7 mouse cellular contexts compared by ENCODE assay signal in the genomic region with DNA sequence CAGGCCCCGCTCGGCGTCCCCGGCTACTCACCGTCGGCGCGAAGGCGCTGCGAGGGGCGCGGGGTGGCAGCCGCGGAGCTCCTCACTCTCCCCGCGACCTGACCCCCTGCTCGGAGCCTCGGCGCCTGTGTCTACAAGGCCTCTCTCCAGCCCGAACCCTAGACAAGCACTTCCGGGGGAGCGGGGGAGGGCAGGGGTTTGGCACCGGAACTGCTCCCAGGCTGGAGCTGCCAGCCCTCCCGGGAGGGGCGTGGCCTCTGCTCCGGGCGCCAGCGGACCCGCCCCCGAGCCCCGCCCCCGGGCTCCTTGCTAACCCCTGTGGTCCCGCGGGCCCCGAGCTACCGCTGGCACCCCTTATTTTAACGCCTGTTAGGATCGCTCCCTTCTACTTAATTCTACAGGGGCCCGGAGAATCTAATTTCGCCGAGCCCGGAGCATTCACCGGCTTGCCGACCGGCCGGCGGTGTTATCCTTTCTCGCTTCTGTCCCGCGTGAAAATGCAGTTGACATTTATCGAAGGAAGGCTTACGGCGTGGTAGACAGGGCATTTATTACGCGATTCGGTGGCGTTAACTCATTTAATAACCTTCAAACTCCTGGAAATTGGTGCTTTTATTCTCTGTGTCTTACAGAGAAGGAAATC. TPM values are rescaled to one million over a fixed set of nuclear protein-coding genes. Genes with fewer than 3 reads are reported as not detected.
DNase-seq lines count a peak whose midpoint lies in the region; ATAC-seq lines count a peak whose summit lies in the region.

A gene (minus strand): TSS at position 174 of the 643 bp plus-strand sequence.

- peaks cover 45% of the 10 kb centered on the region for H3K4me1 ChIP-seq in intestine, embryonic 16.5 days (ENCODE audit: control insufficient read depth, insufficient read depth, low read length)
- H3K4me1 ChIP-seq in midbrain, embryonic 11.5 days (ENCODE audit: control insufficient read depth, insufficient read depth, low read length): peaks cover 29% of the 10 kb centered on the region

- peak; percentile 99 for DNase-seq in adrenal gland, adult 2 months
- peak; percentile 88 for DNase-seq in embryo, embryonic 11.5 days (ENCODE audit: low read depth, low spot score)
- peak; percentile 94 to 95 for DNase-seq in gastrocnemius, postnatal 4 days (ENCODE audit: low spot score in 2 of 2)
- DNase-seq in left cerebral cortex, postnatal 36 days (ENCODE audit: low spot score in 2 of 2): peak; percentile 93 to 94
- DNase-seq in midbrain, embryonic 11.5 days (ENCODE audit: low spot score, missing footprints): peak; percentile 99
- DNase-seq in skeletal muscle tissue, adult 2 months (ENCODE audit: low read depth, low spot score): peak; percentile 91

- H3K27ac ChIP-seq in intestine, embryonic 16.5 days (ENCODE audit: low read length): peak within 1 kb of the TSS; percentile 91
- H3K27ac ChIP-seq in midbrain, embryonic 11.5 days (ENCODE audit: low read depth, low read length): peak within 1 kb of the TSS; percentile 79

- no peaks in the 10 kb centered on the region for H3K27me3 ChIP-seq in intestine, embryonic 16.5 days (replicated peaks; ENCODE audit: control insufficient read depth, insufficient read depth, low read length)
- H3K27me3 ChIP-seq in midbrain, embryonic 11.5 days (ENCODE audit: control insufficient read depth, insufficient read depth, low read length): peaks cover 7% of the 10 kb centered on the region; the same call in 1 of the 2 replicates

- peak; percentile 93 for ATAC-seq in intestine, embryonic 16.5 days
- ATAC-seq in midbrain, embryonic 11.5 days (ENCODE audit: low FRiP score): peak; percentile 98

- peak within 1 kb of the TSS; percentile 98 for H3K4me3 ChIP-seq in intestine, embryonic 16.5 days (ENCODE audit: low read length)
- peak within 1 kb of the TSS; percentile 99 for H3K4me3 ChIP-seq in midbrain, embryonic 11.5 days (ENCODE audit: low read depth, low read length)

- no peaks in the 10 kb centered on the region for H3K36me3 ChIP-seq in intestine, embryonic 16.5 days (ENCODE audit: control insufficient read depth, insufficient read depth, low read length)
- H3K36me3 ChIP-seq in midbrain, embryonic 11.5 days (ENCODE audit: control insufficient read depth, insufficient read depth, low read length): no peaks in the 10 kb centered on the region

- peak within 1 kb of the TSS; percentile 86 for H3K4me2 ChIP-seq in intestine, embryonic 16.5 days (ENCODE audit: low read depth, low read length)
- H3K4me2 ChIP-seq in midbrain, embryonic 11.5 days: peak within 1 kb of the TSS; percentile 75

- intact Hi-C loops in left cerebral cortex, postnatal 36 days (cut with DNase I): loop anchor here (2.0 to 5.0 kb wide), 3 partner anchors 59 to 86 kb away; a partner anchor contains a TSS

- no peaks in the 10 kb centered on the region for H3K9me3 ChIP-seq in intestine, embryonic 16.5 days (ENCODE audit: control insufficient read depth, low read length)
- H3K9me3 ChIP-seq in midbrain, embryonic 11.5 days (ENCODE audit: control insufficient read depth, low read length): no peaks in the 10 kb centered on the region

- peak within 1 kb of the TSS; percentile 98 for H3K9ac ChIP-seq in intestine, embryonic 16.5 days (ENCODE audit: low read depth, low read length)
- peak within 1 kb of the TSS; percentile 93 for H3K9ac ChIP-seq in midbrain, embryonic 11.5 days (ENCODE audit: low read length)

- under 1% methylated on average over 57 of the region's 57 CpGs for WGBS in intestine, embryonic 16.5 days
- under 1% methylated on average over 57 of the region's 57 CpGs for WGBS in midbrain, embryonic 11.5 days

RNA-seq across cellular contexts. Expression of the gene that starts here (rescaled TPM):
- 10 to 100 TPM; 21.4 to 28.1 TPM for total RNA-seq in adrenal gland, adult 2 months (2021)
- polyA plus RNA-seq in adrenal gland, adult 2 months (2012; rRNA removed): 4.6 and 5.6 TPM in 2 replicates
- 10 to 100 TPM; 15.4 to 17.7 TPM for total RNA-seq in gastrocnemius, postnatal 4 days (2021)
- polyA plus RNA-seq in intestine, embryonic 16.5 days (2015; fragmentation: Nextera tagmentation; extraction: Ambion mirVana): 13.9 and 15.6 TPM in 2 replicates
- 10 to 100 TPM; 33.2 to 35.6 TPM for total RNA-seq in left cerebral cortex, postnatal 36 days (2021)
- polyA plus RNA-seq in midbrain, embryonic 11.5 days (2014; fragmentation: Nextera tagmentation; extraction: Ambion mirVana): 27.1 and 28.5 TPM in 2 replicates

Comparison
In these comparisons a context has a peak if more than half of its experiments do, and no peak if none do; other contexts are left out.
1. Peak in every context shown above with its lines: DNase-seq, ATAC-seq, H3K4me3 ChIP-seq and H3K27ac ChIP-seq.